28 mouse cellular contexts compared by ENCODE assay signal in genomic region chr9:121807546-121807945, GRCm38 (mm10). TPM values are rescaled to one million over a fixed set of nuclear protein-coding genes. Genes with fewer than 3 reads are reported as not detected.
DNase-seq lines count a peak whose midpoint lies in the region; TF ChIP-seq lines count a peak whose summit lies in the region.
"Had no signal": no experiment of that assay in that cellular context is flagged by ENCODE, and none has a peak within 500 bp of the region (broad histone marks: within the 10 kb centered on the region; RNA-seq: fewer than 3 reads in every experiment).

No protein-coding gene starts in this region.

- TF ChIP-seq POLR2A in cortical plate, adult 2 months (IDR thresholded peaks at IDR 0.05; ENCODE audit: extremely low read depth, insufficient read depth, low read length): no peak

- peak overlapping the region; percentile 64 for H3K27ac ChIP-seq in left cerebral cortex, adult 2 months
- peak overlapping the region; percentile 65 for H3K27ac ChIP-seq in cortical plate, adult 2 months (ENCODE audit: insufficient read depth, low read length)
- H3K27ac ChIP-seq: embryonic facial prominence, embryonic 15.5 days; forebrain, embryonic 13.5 days; heart, embryonic 13.5 days; hindbrain, embryonic 15.5 days; intestine, embryonic 15.5 days; limb, embryonic 13.5 days; liver, embryonic 13.5 days had no signal

- intact Hi-C loops in heart, postnatal 25 days (cut with DNase I): no loop called here
- intact Hi-C loops in left cerebral cortex, adult 2 months (cut with DNase I): no loop called here

- H3K4me1 ChIP-seq in cortical plate, adult 2 months (ENCODE audit: control insufficient read depth, insufficient read depth, low read length): peaks cover 4% of the 10 kb centered on the region
- H3K4me1 ChIP-seq: intestine, embryonic 15.5 days had no signal

- H3K4me3 ChIP-seq in left cerebral cortex, adult 2 months: no peak overlapping the region
- H3K4me3 ChIP-seq in cortical plate, adult 2 months (ENCODE audit: insufficient read depth, low read length): no peak overlapping the region
- H3K4me3 ChIP-seq: embryonic facial prominence, embryonic 15.5 days; forebrain, embryonic 13.5 days; heart, embryonic 13.5 days; hindbrain, embryonic 15.5 days; intestine, embryonic 15.5 days; limb, embryonic 13.5 days; liver, embryonic 13.5 days; myocyte had no signal

- DNase-seq in heart, adult 18-20 months: peak; percentile 41
- no peak for DNase-seq in heart, postnatal 25 days (ENCODE audit: low spot score)
- DNase-seq in left cerebral cortex, adult 2 months (ENCODE audit: extremely low spot score in 1 of 2, low spot score in 2 of 2): no peak
- DNase-seq in left cerebral cortex, adult 9 months (ENCODE audit: low spot score in 2 of 2): no peak
- DNase-seq in brain, adult 2 months (ENCODE audit: low read depth, low spot score): peak; percentile 56
- no peak for DNase-seq in adrenal gland, postnatal 4 days (ENCODE audit: low spot score in 2 of 2)
- no peak for DNase-seq in layer of hippocampus, adult 11-12 months (ENCODE audit: low spot score)
- DNase-seq: adrenal gland, adult 2 months; adrenal gland, postnatal 36 days; B cell, adult 2 months; gastrocnemius, postnatal 36 days; kidney, adult 2 months; kidney, postnatal 36 days; liver, embryonic 13.5 days; lung, adult 18-20 months; lung, postnatal 4 days; spleen, adult 18-20 months; thymus, postnatal 14 days had no signal

- no peak for TF ChIP-seq CTCF in left cerebral cortex, adult 2 months (IDR thresholded peaks at IDR 0.05)
- no peak for TF ChIP-seq CTCF in cortical plate, adult 2 months (IDR thresholded peaks at IDR 0.05; ENCODE audit: extremely low read depth, insufficient read depth, low read length)

RNA-seq across cellular contexts. Expression of gene Hhatl, which starts 15.2 kb away (rescaled TPM):
- 100 to 1,000 TPM in 1 of 2 experiments, 10 to 100 TPM in 1; 95.1 to 119 TPM for total RNA-seq in heart, adult 18-20 months (2021)
- 100 to 1,000 TPM; 118 to 123 TPM for total RNA-seq in heart, postnatal 25 days (2021)
- total RNA-seq in left cerebral cortex, adult 2 months (2021): 10 to 100 TPM; 20.0 to 21.3 TPM
- 21.2 and 22.4 TPM in 2 replicates for polyA plus RNA-seq in cortical plate, adult 2 months (2012; rRNA removed)
- total RNA-seq in adrenal gland, postnatal 4 days (2021): 1 to 10 TPM; 1.5 to 4.5 TPM
- total RNA-seq: adrenal gland, adult 2 months; adrenal gland, postnatal 36 days; megakaryocyte-erythroid progenitor cell, adult 5-6 weeks had no signal

RNA-seq across cellular contexts. Expression of gene Klhl40, which starts 30.1 kb away (rescaled TPM):
- total RNA-seq in heart, adult 18-20 months (2021): 10 to 100 TPM; 17.8 to 20.5 TPM
- 10 to 100 TPM; 10.1 to 10.5 TPM for total RNA-seq in heart, postnatal 25 days (2021)
- 10 to 100 TPM in 1 of 2 experiments, 1 to 10 TPM in 1; 7.3 to 10.5 TPM for total RNA-seq in left cerebral cortex, adult 2 months (2021)
- polyA plus RNA-seq in cortical plate, adult 2 months (2012; rRNA removed): 6.6 and 8.7 TPM in 2 replicates
- 1 to 10 TPM; 1.9 to 3.8 TPM for total RNA-seq in adrenal gland, postnatal 4 days (2021)
- total RNA-seq: adrenal gland, adult 2 months; megakaryocyte-erythroid progenitor cell, adult 5-6 weeks had no signal
- polyA plus RNA-seq: adrenal gland, adult 2 months had no signal

RNA-seq across cellular contexts. Expression of gene Ccdc13, which starts 31.7 kb away (rescaled TPM):
- total RNA-seq in heart, adult 18-20 months (2021): under 1 TPM in 1 of 2 experiments, not detected in 1; 0.36 TPM
- not detected for total RNA-seq in heart, postnatal 25 days (2021)
- total RNA-seq in left cerebral cortex, adult 2 months (2021): 1 to 10 TPM; 5.7 to 6.2 TPM
- 11.8 and 13.4 TPM in 2 replicates for polyA plus RNA-seq in cortical plate, adult 2 months (2012; rRNA removed)
- total RNA-seq in adrenal gland, postnatal 4 days (2021): 1 to 10 TPM; 1.8 to 2.8 TPM
- total RNA-seq: heart, postnatal 10 days; megakaryocyte-erythroid progenitor cell, adult 5-6 weeks had no signal
- polyA plus RNA-seq: heart, embryonic 13.5 days; liver, embryonic 13.5 days had no signal

RNA-seq across cellular contexts. Expression of gene Zfp651, which starts 48.4 kb away (rescaled TPM):
- total RNA-seq in heart, adult 18-20 months (2021): 100 to 1,000 TPM; 108 to 109 TPM
- total RNA-seq in heart, postnatal 25 days (2021): 100 to 1,000 TPM; 116 to 128 TPM
- total RNA-seq in left cerebral cortex, adult 2 months (2021): 100 to 1,000 TPM; 119 to 133 TPM
- polyA plus RNA-seq in cortical plate, adult 2 months (2012; rRNA removed): 97.8 and 115 TPM in 2 replicates
- total RNA-seq in adrenal gland, postnatal 4 days (2021): 10 to 100 TPM; 66.6 to 72.6 TPM
- total RNA-seq: megakaryocyte-erythroid progenitor cell, adult 5-6 weeks had no signal

RNA-seq across cellular contexts. Expression of gene Higd1a, which starts 50.6 kb away (rescaled TPM):
- total RNA-seq in heart, adult 18-20 months (2021): 100 to 1,000 TPM; 202 to 214 TPM
- 100 to 1,000 TPM; 208 to 239 TPM for total RNA-seq in heart, postnatal 25 days (2021)
- 10 to 100 TPM; 90.3 to 93.7 TPM for total RNA-seq in left cerebral cortex, adult 2 months (2021)
- 97.6 and 101 TPM in 2 replicates for polyA plus RNA-seq in cortical plate, adult 2 months (2012; rRNA removed)
- 10 to 100 TPM; 63.8 to 68.9 TPM for total RNA-seq in adrenal gland, postnatal 4 days (2021)

Comparison
In these comparisons a context has a peak if more than half of its experiments do, and no peak if none do; other contexts are left out.
1. DNase-seq: peak in heart, adult 18-20 months (2 of 2) and brain, adult 2 months (single experiment); none in heart, postnatal 25 days (single experiment), left cerebral cortex, adult 2 months (0 of 2), left cerebral cortex, adult 9 months (0 of 2), adrenal gland, postnatal 4 days (0 of 2) and layer of hippocampus, adult 11-12 months (single experiment).
2. RNA of gene Hhatl, which starts 15.2 kb away (total RNA-seq): 118 to 123 TPM in heart, postnatal 25 days and 95.1 to 119 TPM in heart, adult 18-20 months; 20.0 to 21.3 TPM in left cerebral cortex, adult 2 months and 1.5 to 4.5 TPM in adrenal gland, postnatal 4 days; every median in the first group is over 4 times any median in the second.